Mouse (Mus musculus) megakaryocyte, embryonic 14.5 days (primary cell): ENCODE measurements around the gene Sik3. TPM values are rescaled to one million over a fixed set of nuclear protein-coding genes. Genes with fewer than 3 reads are reported as not detected.
A peak's percentile ranks its signal among the peaks of the same experiment; 100 is the strongest.

Experiments used
- H3K27me3 ChIP-seq: replicated peaks from 2 replicates; pipeline ENCODE3; 2012; ENCODE audit warnings: inconsistent platforms
- H3K36me3 ChIP-seq: replicated peaks from 2 replicates; pipeline ENCODE3; 2012; ENCODE audit warnings: low read length, inconsistent platforms, mixed read lengths
- H3K4me1 ChIP-seq: 2 replicates; pipeline ENCODE4 v1.6.1; 2012; ENCODE audit warnings: inconsistent platforms
- H3K4me3 ChIP-seq: replicated peaks from 2 replicates; pipeline ENCODE3; 2012; ENCODE audit warnings: moderate library complexity, mild to moderate bottlenecking, inconsistent platforms
- H3K9me3 ChIP-seq: 2 replicates; pipeline ENCODE4 v1.6.1; 2012; ENCODE audit warnings: inconsistent platforms
- FLI1 ChIP-seq: IDR thresholded peaks from 2 replicates; pipeline ENCODE4 v1.6.1; 2012; ENCODE audit warnings: low read length, inconsistent platforms, mixed read lengths
- GATA1 ChIP-seq: IDR thresholded peaks from 3 replicates; pipeline ENCODE4 v1.6.1; 2012; ENCODE audit warnings: mixed read lengths, low read length, inconsistent platforms, borderline replicate concordance
- polyA plus RNA-seq: library from polyadenylated mRNA; stranded (reverse); fragments of >175 nt; gene quantifications from 2 replicates; pipeline ENCODE4 v1.2.3, GENCODE M21; 2012; ENCODE audit warnings: low replicate concordance; ENCODE audit not compliant: insufficient read depth

The Sik3 gene
- polyA plus RNA-seq, 1 experiment = 17.3 TPM

- no peaks in the 10 kb centered on the region for H3K9me3 ChIP-seq
- peaks cover 16% of the 10 kb centered on the region for H3K4me1 ChIP-seq
- H3K27me3 ChIP-seq = peaks cover 64% of the 10 kb centered on the region
- H3K4me3 ChIP-seq = no peak overlapping the region
- no peaks in the 10 kb centered on the region for H3K36me3 ChIP-seq
- TF ChIP-seq GATA1 (no peak), FLI1 (no peak)
Measured at GRCm38 (mm10) chr9:46243122-46243521, 230.5 kb downstream of the Sik3 start.

GRCm38 (mm10) chr9:46243584-46243983 lies 231.0 kb downstream of the Sik3 start:
- no peaks in the 10 kb centered on the region for H3K9me3 ChIP-seq
- H3K27me3 ChIP-seq = peaks cover 62% of the 10 kb centered on the region
- no peak overlapping the region for H3K4me3 ChIP-seq
- no peak for TF ChIP-seq GATA1
- no peak for TF ChIP-seq FLI1
- no peaks in the 10 kb centered on the region for H3K36me3 ChIP-seq
- H3K4me1 ChIP-seq = peaks cover 16% of the 10 kb centered on the region

GRCm38 (mm10) chr9:46246752-46247324 lies 234.2 kb downstream of the Sik3 start:
- H3K27me3 ChIP-seq = peaks cover 34% of the 10 kb centered on the region
- TF ChIP-seq GATA1 (no peak), FLI1 (no peak)
- H3K4me1 ChIP-seq = peaks cover 6% of the 10 kb centered on the region
- H3K4me3 ChIP-seq = peak overlapping the region; percentile 69
- no peaks in the 10 kb centered on the region for H3K36me3 ChIP-seq
- H3K9me3 ChIP-seq = no peaks in the 10 kb centered on the region

- no peak overlapping the region for H3K4me3 ChIP-seq
- no peak for TF ChIP-seq GATA1
- no peak for TF ChIP-seq FLI1
- H3K4me1 ChIP-seq = peaks cover 44% of the 10 kb centered on the region
- no peaks in the 10 kb centered on the region for H3K36me3 ChIP-seq
- H3K27me3 ChIP-seq = peaks cover 14% of the 10 kb centered on the region
- H3K9me3 ChIP-seq = no peaks in the 10 kb centered on the region
Measured at GRCm38 (mm10) chr9:46256177-46256576, 243.6 kb downstream of the Sik3 start.

- peak overlapping the region; percentile 60 for H3K4me3 ChIP-seq
Measured at GRCm38 (mm10) chr9:46256658-46257385, 244.2 kb downstream of the Sik3 start.

GRCm38 (mm10) chr9:46257546-46257945 lies 244.9 kb downstream of the Sik3 start:
- H3K27me3 ChIP-seq = peaks cover 14% of the 10 kb centered on the region

More at GRCm38 (mm10) chr9:46256658-46257385, 244.2 kb downstream of the Sik3 start:
- TF ChIP-seq FLI1 (no peak), GATA1 (no peak)
- H3K4me1 ChIP-seq = peaks cover 47% of the 10 kb centered on the region
- no peaks in the 10 kb centered on the region for H3K36me3 ChIP-seq
- peaks cover 14% of the 10 kb centered on the region for H3K27me3 ChIP-seq
- no peaks in the 10 kb centered on the region for H3K9me3 ChIP-seq

GRCm38 (mm10) chr9:46259111-46259510 lies 246.5 kb downstream of the Sik3 start:
- TF ChIP-seq FLI1 (no peak), GATA1 (no peak)
- Histone ChIP-seq H3K4me3 (no peak overlapping the region), H3K4me1 (peaks cover 42% of the 10 kb centered on the region), H3K27me3 (peaks cover 6% of the 10 kb centered on the region), H3K9me3 (no peaks in the 10 kb centered on the region), H3K36me3 (no peaks in the 10 kb centered on the region)

More at GRCm38 (mm10) chr9:46257546-46257945, 244.9 kb downstream of the Sik3 start:
- Histone ChIP-seq H3K36me3 (no peaks in the 10 kb centered on the region), H3K4me1 (peaks cover 47% of the 10 kb centered on the region), H3K9me3 (no peaks in the 10 kb centered on the region), H3K4me3 (peak overlapping the region; percentile 60)
- TF ChIP-seq FLI1 (no peak), GATA1 (no peak)

- peaks cover 34% of the 10 kb centered on the region for H3K4me1 ChIP-seq
- H3K9me3 ChIP-seq = no peaks in the 10 kb centered on the region
- TF ChIP-seq FLI1 (no peak), GATA1 (no peak)
- H3K4me3 ChIP-seq = no peak overlapping the region
- no peaks in the 10 kb centered on the region for H3K36me3 ChIP-seq
- H3K27me3 ChIP-seq = peaks cover 6% of the 10 kb centered on the region
Measured at GRCm38 (mm10) chr9:46261131-46261530, 248.5 kb downstream of the Sik3 start.

GRCm38 (mm10) chr9:46268343-46268873 lies 255.8 kb downstream of the Sik3 start, which contains the start of gene Apoa5:
Gene Apoa5 (plus strand): TSS chr9:46268633.
- TF ChIP-seq FLI1 (no peak), GATA1 (no peak)
- Histone ChIP-seq H3K27me3 (peaks cover 39% of the 10 kb centered on the region), H3K36me3 (no peaks in the 10 kb centered on the region), H3K4me3 (no peak within 1 kb of the TSS), H3K4me1 (peaks cover 46% of the 10 kb centered on the region), H3K9me3 (no peaks in the 10 kb centered on the region)

GRCm38 (mm10) chr9:46269125-46269524 lies 256.5 kb downstream of the Sik3 start:
- H3K4me1 ChIP-seq = peaks cover 53% of the 10 kb centered on the region
- TF ChIP-seq FLI1 (no peak), GATA1 (no peak)
- H3K9me3 ChIP-seq = no peaks in the 10 kb centered on the region
- peaks cover 35% of the 10 kb centered on the region for H3K27me3 ChIP-seq
- H3K4me3 ChIP-seq = no peak overlapping the region
- no peaks in the 10 kb centered on the region for H3K36me3 ChIP-seq
